Mouse (Mus musculus): ENCODE measurements around the gene Clec16a.
A peak's percentile ranks its signal among the peaks of the same experiment; 100 is the strongest.

The Clec16a gene

GRCm38 (mm10) chr16:10786288-10786687, 241.1 kb downstream of the Clec16a start:
- peak; percentile 76 for DNase-seq (ENCODE audit: low read depth, low spot score)

GRCm38 (mm10) chr16:10786782-10787547, 241.8 kb downstream of the Clec16a start:
- DNase-seq (ENCODE audit: low read depth, low spot score): no peak

GRCm38 (mm10) chr16:10787548-10788058, 242.5 kb downstream of the Clec16a start:
- DNase-seq (ENCODE audit: low read depth, low spot score): no peak

- no peak for DNase-seq (ENCODE audit: low read depth, low spot score)
These were observed 243.1 kb downstream of the Clec16a start, which contains the start of gene Tnp2 for GRCm38 (mm10) chr16:10788271-10788670. Gene Tnp2, minus strand, starts transcription at chr16:10788660.

GRCm38 (mm10) chr16:10788866-10789265, 243.7 kb downstream of the Clec16a start:
- no peak for DNase-seq (ENCODE audit: low read depth, low spot score)

- DNase-seq (ENCODE audit: low read depth, low spot score): no peak
These were observed 245.6 kb downstream of the Clec16a start, which contains the start of gene Prm3 for GRCm38 (mm10) chr16:10790702-10791101. Gene Prm3, minus strand, starts transcription at chr16:10790914.
